Mouse (Mus musculus) midbrain, postnatal 0 days (tissue): ENCODE data around the gene Hes7. TPM values are rescaled to one million over a fixed set of nuclear protein-coding genes. Genes with fewer than 3 reads are reported as not detected.

ENCODE experiments used
- ATAC-seq: fragments of 200-750 bp; cut with Nextera tagmentation; 2 replicates; pipeline ENCODE4 v1.8.0; 2017; ENCODE audit warnings: moderate number of reproducible peaks, mild to moderate bottlenecking, moderate TSS enrichment, moderate library complexity; ENCODE audit not compliant: low FRiP score
- DNase-seq: peaks from one replicate; pipeline ENCODE4 v3.0.0-alpha.2; 2015; ENCODE audit warnings: low spot score
- H3K27ac ChIP-seq: fragments of 300-500 bp; sonication (generic); 2 replicates; pipeline ENCODE4 v1.5.1; 2014; ENCODE audit warnings: low read depth, mild to moderate bottlenecking, low read length, mixed read lengths
- H3K27me3 ChIP-seq: fragments of 300-500 bp; sonication (generic); 2 replicates; pipeline ENCODE4 v1.6.1; 2014; ENCODE audit warnings: low read length, control low read depth, mixed read lengths; ENCODE audit not compliant: insufficient read depth
- H3K36me3 ChIP-seq: fragments of 300-500 bp; sonication (generic); 2 replicates; pipeline ENCODE4 v1.6.1; 2014; ENCODE audit warnings: low read length, control low read depth, mixed read lengths; ENCODE audit not compliant: insufficient read depth
- H3K4me1 ChIP-seq: fragments of 300-500 bp; sonication (generic); 2 replicates; pipeline ENCODE4 v1.6.1; 2014; ENCODE audit warnings: mild to moderate bottlenecking, control low read depth, antibody characterized with exemption, low read length, mixed read lengths; ENCODE audit not compliant: insufficient read depth
- H3K4me2 ChIP-seq: fragments of 300-500 bp; sonication (generic); 2 replicates; pipeline ENCODE4 v1.6.1; 2014; ENCODE audit warnings: low read depth, mild to moderate bottlenecking, low read length, mixed read lengths; ENCODE audit not compliant: poor library complexity, severe bottlenecking
- H3K4me3 ChIP-seq: fragments of 300-500 bp; sonication (generic); 2 replicates; pipeline ENCODE4 v1.5.1; 2014; ENCODE audit warnings: low read depth, mild to moderate bottlenecking, low read length, moderate library complexity
- H3K9ac ChIP-seq: fragments of 300-500 bp; sonication (generic); replicated peaks from 2 replicates; pipeline ENCODE4 v1.6.1; 2014; ENCODE audit warnings: mild to moderate bottlenecking, low read length, moderate library complexity, mixed read lengths; ENCODE audit not compliant: poor library complexity, severe bottlenecking
- H3K9me3 ChIP-seq: fragments of 300-500 bp; sonication (generic); 2 replicates; pipeline ENCODE4 v1.6.1; 2016; ENCODE audit warnings: low read length, control low read depth
- CTCF ChIP-seq: IDR thresholded peaks from 2 replicates; pipeline ENCODE4 v1.5.1; 2016; ENCODE audit warnings: antibody characterized with exemption, mild to moderate bottlenecking
- WGBS: fragments of 180-500 bp; shearing (Covaris S2); extraction: QIAGEN DNeasy Blood & Tissue Kit; methylation state at CpG from one replicate; pipeline ENCODE4 v1.1.7; 2014; 5-methylcytosine and 5-hydroxymethylcytosine counted together
- polyA plus RNA-seq: library from polyadenylated mRNA; unstranded; fragments of >200 nt; fragmentation: Nextera tagmentation; extraction: Ambion mirVana; gene quantifications from 2 replicates; pipeline ENCODE4 v1.2.1, GENCODE M21; 2015
- total RNA-seq: library from RNA; depleted of rRNA; stranded (reverse); fragments of >200 nt; gene quantifications from 2 replicates; pipeline ENCODE4 v1.2.3, GENCODE M21; 2014

Hes7 gene
- total and polyA plus RNA-seq, 2 experiments from 2014 or later, result 2.0 to 2.1 TPM

DNA sequence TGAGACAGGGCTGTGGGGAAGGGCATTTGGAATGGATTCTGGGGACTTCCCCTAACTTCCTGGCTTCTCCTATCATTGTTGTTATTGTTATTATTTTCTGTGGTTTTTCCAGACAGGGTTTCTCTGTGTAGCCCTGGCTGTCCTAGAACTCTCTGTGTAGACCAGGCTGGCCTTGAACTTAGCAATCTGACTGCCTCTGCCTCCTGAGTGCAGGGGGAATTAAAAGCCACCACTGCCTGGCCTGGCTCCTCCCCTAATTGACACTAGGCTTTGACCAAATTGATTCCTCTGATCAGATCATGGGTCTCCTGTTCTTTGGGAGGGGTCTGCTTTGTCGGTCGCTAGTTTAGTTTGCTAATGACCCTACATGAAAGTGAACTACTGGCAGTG is 6.5 kb downstream of the Hes7 start:
- no peak overlapping the region for H3K9ac ChIP-seq
- DNase-seq (no peak), ATAC-seq (no peak)

DNA sequence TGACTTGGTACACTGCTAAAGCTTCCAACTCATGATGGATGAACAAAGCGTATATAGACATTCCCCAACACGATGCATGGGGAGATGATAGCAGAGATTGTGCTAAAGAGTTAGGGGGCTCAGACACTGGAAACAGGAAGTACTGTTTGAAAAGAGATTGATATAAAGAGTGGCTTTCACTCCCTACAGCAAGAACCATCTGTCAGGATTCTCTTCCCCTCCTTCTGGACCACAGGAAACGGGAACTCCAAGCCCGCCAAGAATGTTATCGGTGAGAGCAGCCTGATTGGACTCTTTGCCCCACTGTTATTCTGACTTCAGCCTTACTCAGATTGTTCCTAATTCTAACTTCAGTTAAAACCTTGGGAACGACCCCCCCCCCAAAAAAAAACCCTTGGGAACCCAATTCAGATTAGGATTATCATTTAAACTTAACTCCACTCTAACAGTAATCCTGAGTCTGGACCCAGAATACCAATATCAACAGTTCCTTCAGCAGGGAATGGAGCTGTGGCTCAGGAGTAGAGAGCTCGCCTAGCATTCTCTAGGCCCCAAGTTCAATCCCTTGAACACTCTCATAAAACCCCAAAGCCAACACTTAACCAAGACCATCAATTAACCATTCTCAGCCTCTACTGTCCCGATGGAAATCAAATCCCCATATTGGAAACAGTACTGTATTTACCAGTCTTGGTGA is 8.4 kb downstream of the Hes7 start:
- TF ChIP-seq CTCF, result no peak
- H3K9me3 ChIP-seq, result no peaks in the 10 kb centered on the region
- no peak overlapping the region for H3K4me2 ChIP-seq
- H3K27ac ChIP-seq, result no peak overlapping the region
- H3K9ac ChIP-seq, result no peak overlapping the region
- H3K27me3 ChIP-seq, result no peaks in the 10 kb centered on the region; the same call in 1 of the 2 replicates
- WGBS, result 79% methylated on average over 8 of the region's 8 CpGs
- H3K4me1 ChIP-seq, result peaks cover under 1% of the 10 kb centered on the region; the same call in 1 of the 2 replicates
- DNase-seq (no peak), ATAC-seq (no peak)
- H3K36me3 ChIP-seq, result no peaks in the 10 kb centered on the region
- no peak overlapping the region for H3K4me3 ChIP-seq

More for the DNA sequence above, 6.5 kb downstream of the Hes7 start:
- H3K36me3 ChIP-seq, result no peaks in the 10 kb centered on the region
- no peak for TF ChIP-seq CTCF
- no peaks in the 10 kb centered on the region for H3K27me3 ChIP-seq
- peak overlapping the region; percentile 78 for H3K4me2 ChIP-seq
- no peaks in the 10 kb centered on the region for H3K4me1 ChIP-seq
- 55% methylated on average over 2 of the region's 2 CpGs for WGBS
- no peaks in the 10 kb centered on the region for H3K9me3 ChIP-seq
- peak overlapping the region; percentile 85; the same call in 1 of the 2 replicates for H3K27ac ChIP-seq
- H3K4me3 ChIP-seq, result peak overlapping the region; percentile 56

DNA sequence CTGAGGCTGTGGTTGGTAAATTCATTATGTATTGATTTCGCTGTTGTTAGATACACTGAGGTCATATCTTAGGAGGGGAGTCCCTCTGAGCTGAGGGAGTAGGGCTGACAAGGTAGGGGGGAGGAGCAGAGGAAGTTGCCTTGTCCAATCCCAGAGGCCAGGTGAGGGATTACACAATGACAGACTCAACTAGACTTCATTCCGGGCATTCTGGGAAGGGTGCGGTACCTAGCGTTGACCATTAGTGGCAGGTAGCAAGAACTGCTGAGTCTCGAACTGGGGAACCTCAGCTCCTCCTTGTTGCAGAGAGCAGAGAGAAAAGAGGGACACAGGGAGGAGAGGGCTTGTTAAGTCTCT is 13.3 kb downstream of the Hes7 start:
- Histone ChIP-seq H3K9ac (peak overlapping the region; percentile 51; the same call in 1 of the 2 replicates), H3K27ac (peak overlapping the region; percentile 69), H3K36me3 (no peaks in the 10 kb centered on the region), H3K4me2 (peak overlapping the region; percentile 54), H3K4me3 (peak overlapping the region; percentile 40; the same call in 1 of the 2 replicates), H3K9me3 (no peaks in the 10 kb centered on the region), H3K27me3 (no peaks in the 10 kb centered on the region; the same call in 1 of the 2 replicates), H3K4me1 (peaks cover 5% of the 10 kb centered on the region; the same call in 1 of the 2 replicates)
- ATAC-seq, result peak; percentile 59
- TF ChIP-seq CTCF, result no peak
- WGBS, result 18% methylated on average over 5 of the region's 5 CpGs
- peak; percentile 43 for DNase-seq

GRCm38 (mm10) chr11:69133923-69134621 is 13.9 kb downstream of the Hes7 start:
- DNase-seq (peak; percentile 72), ATAC-seq (peak; percentile 87)
- Histone ChIP-seq H3K27me3 (no peaks in the 10 kb centered on the region; the same call in 1 of the 2 replicates), H3K4me1 (peaks cover 5% of the 10 kb centered on the region; the same call in 1 of the 2 replicates), H3K9me3 (no peaks in the 10 kb centered on the region), H3K27ac (peak overlapping the region; percentile 69), H3K36me3 (no peaks in the 10 kb centered on the region), H3K9ac (peak overlapping the region; percentile 51), H3K4me3 (peak overlapping the region; percentile 40), H3K4me2 (peak overlapping the region; percentile 54)
- TF ChIP-seq CTCF, result peak; percentile 73
- 2% methylated on average over 34 of the region's 34 CpGs for WGBS

- DNase-seq (no peak), ATAC-seq (peak; percentile 38)
- Histone ChIP-seq H3K9ac (peak overlapping the region; percentile 51), H3K4me3 (peak overlapping the region; percentile 40), H3K9me3 (no peaks in the 10 kb centered on the region), H3K27me3 (no peaks in the 10 kb centered on the region; the same call in 1 of the 2 replicates), H3K36me3 (no peaks in the 10 kb centered on the region), H3K27ac (no peak overlapping the region; the same call in 1 of the 2 replicates), H3K4me2 (peak overlapping the region; percentile 54), H3K4me1 (peaks cover 5% of the 10 kb centered on the region; the same call in 1 of the 2 replicates)
- WGBS, result 36% methylated on average over 8 of the region's 8 CpGs
- TF ChIP-seq CTCF, result no peak
Measured at GRCm38 (mm10) chr11:69134622-69134968, 14.4 kb downstream of the Hes7 start.

DNA sequence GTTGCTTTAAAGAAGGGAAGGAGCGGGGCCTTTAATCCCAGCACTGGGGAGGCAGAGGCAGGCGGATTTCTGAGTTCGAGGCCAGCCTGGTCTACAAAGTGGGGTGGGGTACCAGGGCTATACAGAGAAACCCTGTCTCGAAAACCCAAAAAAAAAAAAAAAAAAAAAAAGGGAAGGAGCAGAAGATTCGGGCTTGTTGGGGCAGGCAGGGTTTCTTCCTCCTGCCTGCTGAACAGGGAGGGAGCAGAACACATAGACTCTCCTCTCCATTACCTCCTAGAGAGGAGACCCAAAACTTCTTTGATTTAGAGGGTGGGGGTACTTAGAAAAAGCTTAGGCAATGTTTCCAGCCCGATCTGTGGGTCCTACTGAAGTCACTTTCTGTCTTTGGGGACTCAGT is 15.2 kb downstream of the Hes7 start:
- Histone ChIP-seq H3K9ac (no peak overlapping the region), H3K9me3 (no peaks in the 10 kb centered on the region), H3K27me3 (no peaks in the 10 kb centered on the region; the same call in 1 of the 2 replicates), H3K36me3 (no peaks in the 10 kb centered on the region), H3K4me1 (peaks cover 5% of the 10 kb centered on the region; the same call in 1 of the 2 replicates), H3K4me3 (no peak overlapping the region), H3K27ac (no peak overlapping the region), H3K4me2 (no peak overlapping the region)
- ATAC-seq, result no peak
- DNase-seq, result no peak
- WGBS, result 93% methylated on average over 5 of the region's 6 CpGs
- no peak for TF ChIP-seq CTCF
